Mouse (Mus musculus) CD4-positive naive resting alpha-beta T cell, adult 57 days (primary cell): Measurements from ENCODE around the gene Armc8. TPM values are rescaled to one million over a fixed set of nuclear protein-coding genes. Genes with fewer than 3 reads are reported as not detected.

Experiments
- total RNA-seq: library from RNA; stranded (reverse); gene quantifications from one replicate; pipeline ENCODE4 v1.2.4, GENCODE M21; 2023

Armc8 gene
- 31.5 TPM for total RNA-seq

GRCm38 (mm10) chr9:99568347-99569070 lies at the start of gene Armc8:
Gene Armc8, minus strand, starts transcription at chr9:99568899.

GRCm38 (mm10) chr9:99612202-99612601 lies 43.5 kb upstream of the Armc8 start, which contains the start of gene A4gnt:
Gene A4gnt, plus strand, starts transcription at chr9:99612502.

GRCm38 (mm10) chr9:99575677-99576480 lies 7.2 kb upstream of the Armc8 start, which contains the start of gene Dbr1:
Gene Dbr1, plus strand, starts transcription at chr9:99575799.

GRCm38 (mm10) chr9:99451161-99451560 lies 117.5 kb downstream of the Armc8 start, which contains the start of gene Nme9:
Gene Nme9, plus strand, starts transcription at chr9:99451475.

GRCm38 (mm10) chr9:99437031-99437764 lies 131.5 kb downstream of the Armc8 start, which contains the start of gene Mras:
Gene Mras, minus strand, starts transcription at chr9:99437381.

Other genes with a start within 250 kb of the Armc8 start
- gene Esyt3, start 210.3 kb downstream of the Armc8 start, total RNA-seq, result not detected
- 1.4 TPM for gene Mras, start 131.5 kb downstream of the Armc8 start, total RNA-seq
- not detected for gene Nme9, start 117.4 kb downstream of the Armc8 start, total RNA-seq
- 46.1 TPM for gene Dbr1, start 6.9 kb upstream of the Armc8 start, total RNA-seq
- gene A4gnt, start 43.6 kb upstream of the Armc8 start, total RNA-seq, result not detected
- not detected for gene Dzip1l, start 60.6 kb upstream of the Armc8 start, total RNA-seq
- gene Cldn18, start 148.4 kb upstream of the Armc8 start, total RNA-seq, result not detected